Mouse (Mus musculus): Measurements from ENCODE around the gene Pdhx. TPM values are rescaled to one million over a fixed set of nuclear protein-coding genes. Genes with fewer than 3 reads are reported as not detected.

The Pdhx gene
- total and polyA plus RNA-seq, 2 experiments: 19.2 to 24.0 TPM

DNA sequence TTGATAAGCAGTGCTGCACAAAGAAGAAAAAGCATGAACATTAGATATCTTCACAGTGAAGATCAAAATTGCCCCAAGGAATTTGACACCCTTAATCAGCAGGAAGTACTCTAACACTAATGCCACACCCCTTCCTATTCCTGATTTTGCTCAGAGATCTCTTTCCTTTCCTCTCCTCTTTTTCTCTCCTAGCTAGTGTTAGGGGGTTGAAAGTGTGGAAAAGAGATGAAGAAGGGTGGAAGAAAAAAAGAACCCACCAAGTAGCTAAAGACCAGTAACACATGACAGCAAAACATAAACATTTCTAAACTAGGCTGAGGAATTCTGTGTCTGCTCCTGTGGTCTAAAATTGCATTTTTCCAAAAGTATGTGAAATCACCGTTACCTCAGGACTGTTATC is 4.7 kb downstream of the Pdhx start:
- no peaks in the 10 kb centered on the region for H3K36me3 ChIP-seq (ENCODE audit: control insufficient read depth, insufficient read depth, low read length)
- H3K4me1 ChIP-seq (ENCODE audit: control insufficient read depth, insufficient read depth, low read length): peaks cover 15% of the 10 kb centered on the region; the same call in 1 of the 2 replicates
- TF ChIP-seq POLR2A (IDR thresholded peaks at IDR 0.05; ENCODE audit: extremely low read depth, insufficient read depth, low read length): no peak
- H3K27ac ChIP-seq (replicated peaks; ENCODE audit: insufficient read depth, low read depth, low read length): no peak overlapping the region
- peaks cover 27% of the 10 kb centered on the region for H3K79me2 ChIP-seq (ENCODE audit: control insufficient read depth, insufficient read depth, low read length)
- no peak for DNase-seq (ENCODE audit: extremely low read depth, low read depth, low spot score)
- WGBS: 71% methylated on average over 1 of the region's 1 CpGs
- H3K27me3 ChIP-seq (ENCODE audit: control insufficient read depth, insufficient read depth, low read length): no peaks in the 10 kb centered on the region
- H3K4me3 ChIP-seq (ENCODE audit: insufficient read depth, low read depth, low read length): no peak overlapping the region
- H3K9ac ChIP-seq (ENCODE audit: low read depth, low read length): no peak overlapping the region

DNA sequence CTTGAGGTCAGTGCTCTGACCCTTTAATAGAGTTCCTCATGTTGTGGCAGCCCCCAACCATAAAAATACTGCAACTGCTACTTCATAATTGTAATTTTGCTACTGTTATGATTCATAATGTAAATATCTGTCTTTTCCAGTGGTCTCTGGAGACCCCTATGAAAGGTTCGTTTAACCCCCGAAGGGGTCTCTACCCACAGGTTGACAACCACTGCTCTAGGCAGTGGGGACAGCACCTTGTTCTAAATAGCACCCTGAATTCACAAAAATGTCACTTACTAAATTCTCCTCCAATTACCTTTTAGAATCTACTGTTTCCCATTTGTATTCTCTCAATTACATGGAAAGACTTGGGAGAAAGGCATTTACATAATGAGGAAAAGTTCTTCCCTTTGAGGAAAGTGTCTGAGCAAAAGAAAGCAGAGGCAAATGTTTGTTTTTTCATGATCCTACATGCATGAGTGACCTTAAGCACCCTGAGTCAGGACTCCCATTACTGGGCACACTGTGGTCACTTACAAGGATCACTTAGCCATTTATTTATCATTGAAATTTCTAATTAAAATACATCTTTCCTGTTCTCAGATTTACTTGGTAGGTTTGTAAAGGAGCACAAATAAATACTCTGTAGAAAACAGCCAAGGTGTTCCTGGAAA is 5.6 kb downstream of the Pdhx start:
- peaks cover 23% of the 10 kb centered on the region for H3K79me2 ChIP-seq (ENCODE audit: control insufficient read depth, insufficient read depth, low read length)
- WGBS: 90% methylated on average over 2 of the region's 2 CpGs
- DNase-seq (ENCODE audit: extremely low read depth, low read depth, low spot score): no peak
- H3K27ac ChIP-seq (replicated peaks; ENCODE audit: insufficient read depth, low read depth, low read length): no peak overlapping the region
- no peak overlapping the region for H3K9ac ChIP-seq (ENCODE audit: low read depth, low read length)
- H3K4me1 ChIP-seq (ENCODE audit: control insufficient read depth, insufficient read depth, low read length): peaks cover 17% of the 10 kb centered on the region; the same call in 1 of the 2 replicates
- no peak overlapping the region for H3K4me3 ChIP-seq (ENCODE audit: insufficient read depth, low read depth, low read length)
- H3K36me3 ChIP-seq (ENCODE audit: control insufficient read depth, insufficient read depth, low read length): no peaks in the 10 kb centered on the region
- no peaks in the 10 kb centered on the region for H3K27me3 ChIP-seq (ENCODE audit: control insufficient read depth, insufficient read depth, low read length)
- no peak for TF ChIP-seq CTCF (IDR thresholded peaks at IDR 0.05; ENCODE audit: low read depth, low read length)
- no peak for TF ChIP-seq POLR2A (IDR thresholded peaks at IDR 0.05; ENCODE audit: extremely low read depth, insufficient read depth, low read length)

DNA sequence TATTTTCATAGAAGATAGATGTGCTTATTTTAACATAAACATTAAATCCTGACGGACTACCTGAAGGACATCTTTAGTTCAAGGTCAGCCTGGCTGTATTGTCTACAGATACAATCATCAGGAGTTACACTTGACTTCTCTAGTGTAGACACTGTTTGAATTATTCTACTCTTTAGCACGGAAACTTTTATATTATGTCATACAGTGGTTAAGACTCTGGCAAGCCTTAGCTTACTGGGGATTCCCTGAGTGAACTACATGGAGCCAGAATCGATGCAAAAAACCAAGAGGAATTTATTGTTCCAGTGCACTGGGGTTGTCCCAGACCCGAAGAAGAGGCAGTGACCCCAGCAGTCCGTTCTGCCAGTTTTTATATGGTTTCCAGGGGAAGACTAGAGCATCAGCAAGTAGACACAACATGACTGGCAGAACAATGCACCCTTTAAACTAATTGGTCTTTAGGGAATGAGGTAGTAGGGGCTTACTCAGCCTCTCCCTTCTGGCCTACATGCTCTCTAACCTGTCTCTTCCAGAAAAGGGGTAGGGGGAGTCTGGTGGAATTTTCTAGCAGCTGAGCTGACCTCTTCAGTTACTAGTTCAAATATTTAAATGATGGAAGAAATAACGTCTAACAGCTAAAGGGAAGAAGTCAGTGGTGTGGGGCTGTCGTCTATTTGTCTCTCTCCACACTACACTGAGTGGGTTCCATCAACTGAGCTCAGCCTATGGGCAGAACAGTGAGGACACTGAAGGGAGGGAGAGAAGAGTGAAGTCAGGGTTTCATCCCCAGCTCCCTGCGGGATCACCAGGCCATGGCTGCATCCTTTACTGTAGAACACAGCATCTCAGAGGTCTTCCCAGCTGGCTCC is 6.4 kb downstream of the Pdhx start:
- Histone ChIP-seq H3K4me1 (ENCODE audit: control insufficient read depth, insufficient read depth, low read length) (peaks cover 13% of the 10 kb centered on the region; the same call in 1 of the 2 replicates), H3K27me3 (ENCODE audit: control insufficient read depth, insufficient read depth, low read length) (no peaks in the 10 kb centered on the region), H3K27ac (replicated peaks; ENCODE audit: insufficient read depth, low read depth, low read length) (no peak overlapping the region), H3K36me3 (ENCODE audit: control insufficient read depth, insufficient read depth, low read length) (no peaks in the 10 kb centered on the region), H3K4me3 (ENCODE audit: insufficient read depth, low read depth, low read length) (no peak overlapping the region), H3K9ac (ENCODE audit: low read depth, low read length) (no peak overlapping the region), H3K79me2 (ENCODE audit: control insufficient read depth, insufficient read depth, low read length) (peaks cover 25% of the 10 kb centered on the region)
- WGBS: 76% methylated on average over 8 of the region's 8 CpGs
- TF ChIP-seq CTCF (IDR thresholded peaks at IDR 0.05; ENCODE audit: low read depth, low read length): no peak
- TF ChIP-seq POLR2A (IDR thresholded peaks at IDR 0.05; ENCODE audit: extremely low read depth, insufficient read depth, low read length): no peak
- DNase-seq (ENCODE audit: extremely low read depth, low read depth, low spot score): no peak

DNA sequence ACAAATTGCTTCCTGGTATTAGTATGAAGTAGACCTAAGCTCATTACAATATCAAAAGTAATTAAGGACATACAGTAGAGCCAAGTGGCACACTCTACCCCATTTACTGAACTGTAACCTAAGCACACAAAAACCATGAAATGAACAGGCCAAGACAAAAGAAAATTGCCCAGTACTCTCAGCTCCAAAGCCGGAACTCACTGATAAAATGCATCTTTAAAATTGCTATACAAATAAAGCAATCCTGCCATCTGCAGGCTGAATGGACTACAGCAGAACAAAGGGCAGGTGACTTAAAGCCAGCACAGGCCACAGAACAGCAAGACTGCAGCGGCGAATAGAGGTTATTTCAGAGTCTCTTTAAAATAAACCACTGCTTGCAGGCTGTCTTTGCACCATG is 10.4 kb downstream of the Pdhx start:
- peak; percentile 67 for DNase-seq (ENCODE audit: extremely low read depth, low read depth, low spot score)
- 11% methylated on average over 3 of the region's 3 CpGs for WGBS
- H3K4me3 ChIP-seq (ENCODE audit: insufficient read depth, low read depth, low read length): no peak overlapping the region
- no peak overlapping the region for H3K9ac ChIP-seq (ENCODE audit: low read depth, low read length)
- H3K4me1 ChIP-seq (ENCODE audit: control insufficient read depth, insufficient read depth, low read length): peaks cover 4% of the 10 kb centered on the region; the same call in 1 of the 2 replicates
- no peaks in the 10 kb centered on the region for H3K36me3 ChIP-seq (ENCODE audit: control insufficient read depth, insufficient read depth, low read length)
- H3K27me3 ChIP-seq (ENCODE audit: control insufficient read depth, insufficient read depth, low read length): no peaks in the 10 kb centered on the region
- no peak overlapping the region for H3K27ac ChIP-seq (replicated peaks; ENCODE audit: insufficient read depth, low read depth, low read length)
- TF ChIP-seq CTCF (IDR thresholded peaks at IDR 0.05; ENCODE audit: low read depth, low read length) (peak; percentile 65), POLR2A (IDR thresholded peaks at IDR 0.05; ENCODE audit: extremely low read depth, insufficient read depth, low read length) (no peak)
- H3K79me2 ChIP-seq (ENCODE audit: control insufficient read depth, insufficient read depth, low read length): peaks cover 13% of the 10 kb centered on the region; the same call in 1 of the 2 replicates

DNA sequence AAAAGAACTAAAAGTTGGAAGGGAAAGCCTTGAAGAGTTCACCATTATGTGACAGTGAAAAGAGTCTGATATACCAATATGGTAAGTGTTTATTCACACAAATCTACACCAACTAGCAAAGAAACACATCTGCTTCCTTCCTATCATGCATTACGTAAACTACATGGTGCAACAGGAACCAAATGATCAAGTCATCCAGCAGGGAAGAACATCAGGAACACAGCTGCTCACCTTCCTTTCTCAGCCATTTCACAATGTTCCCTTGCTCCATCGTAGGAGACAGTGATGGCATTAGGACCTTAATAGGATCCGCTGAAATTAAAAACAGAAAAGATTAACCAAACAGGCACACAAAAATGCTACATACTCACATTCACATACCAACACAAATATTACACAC is 15.0 kb downstream of the Pdhx start:
- Histone ChIP-seq H3K27ac (replicated peaks; ENCODE audit: insufficient read depth, low read depth, low read length) (no peak overlapping the region), H3K4me3 (ENCODE audit: insufficient read depth, low read depth, low read length) (no peak overlapping the region), H3K9ac (ENCODE audit: low read depth, low read length) (no peak overlapping the region), H3K27me3 (ENCODE audit: control insufficient read depth, insufficient read depth, low read length) (no peaks in the 10 kb centered on the region), H3K79me2 (ENCODE audit: control insufficient read depth, insufficient read depth, low read length) (peaks cover 8% of the 10 kb centered on the region; the same call in 1 of the 2 replicates), H3K4me1 (ENCODE audit: control insufficient read depth, insufficient read depth, low read length) (peaks cover 7% of the 10 kb centered on the region; the same call in 1 of the 2 replicates), H3K36me3 (ENCODE audit: control insufficient read depth, insufficient read depth, low read length) (peaks cover 9% of the 10 kb centered on the region; the same call in 1 of the 2 replicates)
- DNase-seq (ENCODE audit: extremely low read depth, low read depth, low spot score): no peak
- no peak for TF ChIP-seq POLR2A (IDR thresholded peaks at IDR 0.05; ENCODE audit: extremely low read depth, insufficient read depth, low read length)
- 74% methylated on average over 3 of the region's 3 CpGs for WGBS
